Mouse (Mus musculus) ovary, postnatal 14 days (tissue): Measurements from ENCODE around the gene Gm32802.
"Not testable (repeated sequence)": the region's sequence is repeated elsewhere in the genome, so short reads cannot be mapped to it uniquely, and the experiment has no call there.

Experiments used
- DNase-seq: peaks from one replicate; pipeline ENCODE4 v3.0.0; 2022; ENCODE audit warnings: low spot score

Gene Gm32802

DNA sequence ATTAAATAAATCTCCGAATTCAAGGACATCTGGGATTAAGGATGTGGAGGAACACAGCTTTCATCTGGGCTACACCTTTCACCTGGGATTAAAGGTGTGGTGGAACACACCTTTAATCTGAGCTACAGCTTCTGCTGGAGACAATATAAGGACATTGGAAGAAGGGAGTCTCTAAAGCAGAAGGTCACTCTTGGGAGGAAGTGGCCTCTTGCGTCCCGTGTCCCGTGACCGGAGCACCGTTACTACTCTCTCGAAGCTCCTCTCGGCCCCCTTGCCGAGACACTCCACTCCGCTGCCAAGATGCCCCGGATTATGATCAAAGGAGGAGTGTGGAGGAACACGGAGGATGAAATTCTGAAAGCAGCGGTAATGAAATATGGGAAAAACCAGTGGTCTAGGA, at the start of gene Gm32802:
Gm32802 (plus strand) TSS at position 301 of the 400 bp plus-strand sequence.
- DNase-seq: not testable (repeated sequence)

DNA sequence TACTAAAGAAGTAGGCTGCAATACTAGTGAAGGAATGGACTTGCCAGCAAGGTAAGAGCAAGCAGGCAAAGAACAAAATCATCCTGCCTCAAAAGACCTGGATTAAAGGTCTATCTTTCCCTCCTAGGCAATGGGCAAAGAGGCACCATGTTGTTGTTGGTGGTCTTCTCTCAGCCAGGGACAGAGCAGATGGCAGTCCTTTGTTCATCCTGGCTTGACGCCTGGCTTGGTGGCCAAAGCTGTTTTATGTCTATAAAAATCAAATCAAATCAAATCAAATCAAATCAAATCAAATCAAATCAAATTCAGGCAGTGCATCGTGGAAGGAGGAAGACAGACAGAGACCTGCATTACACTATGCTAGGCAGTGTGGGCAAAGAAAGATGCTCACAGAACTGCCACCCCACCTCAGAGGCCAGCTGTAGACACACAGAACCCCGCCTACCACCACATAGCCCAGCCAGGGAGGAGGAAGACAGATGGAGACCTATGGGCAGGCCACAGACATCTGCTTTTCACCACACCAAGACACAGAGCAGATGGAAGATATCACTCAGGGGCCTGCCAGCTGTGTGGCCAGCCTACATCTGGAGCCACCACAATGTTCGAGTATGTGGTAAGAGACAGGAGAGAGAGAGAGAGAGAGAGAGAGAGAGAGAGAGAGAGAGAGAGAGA, 42.6 kb upstream of the Gm32802 start:
- not testable (repeated sequence) for DNase-seq

DNA sequence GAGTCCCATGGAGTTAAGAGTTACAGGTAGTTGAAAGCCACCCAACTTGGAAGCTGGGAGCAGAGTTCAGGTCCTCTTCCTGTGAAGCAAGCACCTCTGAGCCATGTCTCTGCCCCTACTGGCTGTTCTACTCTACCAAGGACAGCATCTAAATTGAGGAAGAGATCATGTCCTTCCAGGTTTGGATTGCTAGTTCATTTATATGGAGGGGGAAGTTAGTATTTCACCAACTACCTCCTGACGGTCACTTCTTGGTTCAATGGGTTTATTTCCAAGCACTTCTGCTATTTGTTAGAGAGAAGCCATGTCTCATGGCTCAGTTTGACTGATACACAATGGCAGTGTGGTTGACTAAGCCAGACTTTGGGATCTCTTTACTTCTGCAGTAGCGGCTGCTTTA, 30.9 kb upstream of the Gm32802 start:
- not testable (repeated sequence) for DNase-seq

DNA sequence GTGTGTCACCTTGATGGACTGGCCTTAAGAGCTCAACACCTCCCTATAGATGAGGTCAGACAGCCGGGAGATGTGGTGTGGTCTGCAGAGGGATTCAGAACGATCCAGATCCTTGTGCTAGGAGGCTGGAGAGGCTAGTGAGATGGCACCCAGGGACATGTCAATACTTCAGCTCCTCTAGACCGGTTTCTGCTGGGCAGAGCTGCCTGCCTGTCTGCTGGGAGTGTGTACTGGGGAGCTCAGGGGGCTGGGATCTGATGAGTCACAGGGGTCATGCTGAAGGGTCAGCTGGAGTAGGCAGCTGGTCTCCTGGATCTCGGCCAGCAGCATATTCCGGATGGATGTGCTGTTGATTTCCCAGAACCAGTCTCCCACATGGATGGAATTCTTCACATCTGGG, 25.9 kb upstream of the Gm32802 start:
- not testable (repeated sequence) for DNase-seq

DNA sequence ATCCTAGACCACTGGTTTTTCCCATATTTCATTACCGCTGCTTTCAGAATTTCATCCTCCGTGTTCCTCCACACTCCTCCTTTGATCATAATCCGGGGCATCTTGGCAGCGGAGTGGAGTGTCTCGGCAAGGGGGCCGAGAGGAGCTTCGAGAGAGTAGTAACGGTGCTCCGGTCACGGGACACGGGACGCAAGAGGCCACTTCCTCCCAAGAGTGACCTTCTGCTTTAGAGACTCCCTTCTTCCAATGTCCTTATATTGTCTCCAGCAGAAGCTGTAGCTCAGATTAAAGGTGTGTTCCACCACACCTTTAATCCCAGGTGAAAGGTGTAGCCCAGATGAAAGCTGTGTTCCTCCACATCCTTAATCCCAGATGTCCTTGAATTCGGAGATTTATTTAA, 17.8 kb upstream of the Gm32802 start, which contains the start of gene Gm32717:
Gm32717 (minus strand) TSS at position 101 of the 400 bp plus-strand sequence.
- DNase-seq: not testable (repeated sequence)

DNA sequence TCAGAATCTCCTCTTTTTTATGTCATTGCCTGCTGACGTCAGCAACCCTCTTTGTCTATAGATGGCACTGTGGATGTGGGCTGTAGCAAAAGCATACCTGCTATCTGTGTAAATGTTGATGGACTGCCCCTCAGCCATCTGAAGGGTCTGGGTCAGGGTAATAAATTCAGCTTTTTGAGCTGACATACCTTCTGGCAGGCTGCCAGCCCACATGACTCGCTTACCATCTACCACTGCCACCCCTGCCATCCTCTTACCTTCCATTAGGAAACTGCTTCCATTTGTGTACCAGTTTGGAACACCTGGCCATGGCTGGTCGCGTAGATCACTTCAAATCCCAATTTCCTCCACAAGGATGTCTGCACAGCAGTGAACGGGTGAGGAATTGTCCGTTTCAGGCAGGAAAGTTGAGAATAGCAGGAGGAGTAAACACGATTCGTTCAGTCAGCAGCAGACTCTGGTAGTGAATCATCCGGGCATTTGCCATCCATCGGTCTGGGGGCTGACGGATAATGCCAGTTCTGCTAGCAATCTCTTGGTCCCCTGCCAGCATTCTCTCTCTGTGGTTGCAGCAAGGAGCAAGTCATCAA, 9.4 kb upstream of the Gm32802 start:
- not testable (repeated sequence) for DNase-seq

DNA sequence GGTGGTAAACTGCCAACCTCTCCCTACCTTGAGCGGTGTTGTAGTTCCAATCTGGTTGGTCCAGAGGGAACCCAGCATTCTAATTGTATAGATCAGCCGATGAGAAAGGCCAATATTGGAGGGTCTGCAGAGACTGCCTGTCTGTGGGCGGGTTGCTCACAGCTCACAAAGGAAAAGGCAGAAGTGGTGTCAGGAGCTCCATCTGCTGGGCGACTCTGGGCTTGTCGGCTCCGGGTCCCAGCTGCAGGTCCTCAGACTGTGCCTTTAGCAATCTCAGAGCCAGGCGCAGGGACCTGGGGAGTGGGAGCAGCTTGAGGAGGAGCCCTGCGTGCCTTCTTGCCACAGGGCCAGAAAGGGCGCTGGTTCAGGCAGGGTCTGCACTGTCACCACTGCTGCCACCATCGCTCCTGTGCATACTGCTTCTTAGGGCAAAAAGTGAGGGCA, 7.6 kb upstream of the Gm32802 start:
- no peak for DNase-seq

DNA sequence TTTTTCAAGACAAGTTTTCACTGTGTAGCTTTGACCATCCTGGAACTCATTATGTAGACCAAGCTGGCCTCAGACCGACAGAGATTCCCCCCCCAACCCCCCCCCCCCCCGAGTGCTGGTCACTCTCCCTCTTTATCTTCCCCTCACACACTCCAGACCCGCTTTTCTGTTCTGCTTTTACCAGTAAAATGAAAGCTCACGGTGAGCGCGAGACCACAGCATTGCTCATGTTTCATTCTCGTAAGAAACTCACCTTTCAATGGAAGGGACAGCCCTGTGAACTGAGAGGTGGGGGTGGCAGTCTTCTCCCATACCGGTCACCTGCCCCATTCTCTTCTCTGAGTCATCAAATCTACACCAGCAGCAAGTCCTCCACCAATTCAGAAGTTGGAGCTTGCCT, 10.3 kb downstream of the Gm32802 start:
- not testable (repeated sequence) for DNase-seq

DNA sequence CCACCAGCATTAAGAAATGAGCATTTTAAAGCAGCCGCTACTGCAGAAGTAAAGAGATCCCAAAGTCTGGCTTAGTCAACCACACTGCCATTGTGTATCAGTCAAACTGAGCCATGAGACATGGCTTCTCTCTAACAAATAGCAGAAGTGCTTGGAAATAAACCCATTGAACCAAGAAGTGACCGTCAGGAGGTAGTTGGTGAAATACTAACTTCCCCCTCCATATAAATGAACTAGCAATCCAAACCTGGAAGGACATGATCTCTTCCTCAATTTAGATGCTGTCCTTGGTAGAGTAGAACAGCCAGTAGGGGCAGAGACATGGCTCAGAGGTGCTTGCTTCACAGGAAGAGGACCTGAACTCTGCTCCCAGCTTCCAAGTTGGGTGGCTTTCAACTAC, 12.9 kb downstream of the Gm32802 start:
- not testable (repeated sequence) for DNase-seq

DNA sequence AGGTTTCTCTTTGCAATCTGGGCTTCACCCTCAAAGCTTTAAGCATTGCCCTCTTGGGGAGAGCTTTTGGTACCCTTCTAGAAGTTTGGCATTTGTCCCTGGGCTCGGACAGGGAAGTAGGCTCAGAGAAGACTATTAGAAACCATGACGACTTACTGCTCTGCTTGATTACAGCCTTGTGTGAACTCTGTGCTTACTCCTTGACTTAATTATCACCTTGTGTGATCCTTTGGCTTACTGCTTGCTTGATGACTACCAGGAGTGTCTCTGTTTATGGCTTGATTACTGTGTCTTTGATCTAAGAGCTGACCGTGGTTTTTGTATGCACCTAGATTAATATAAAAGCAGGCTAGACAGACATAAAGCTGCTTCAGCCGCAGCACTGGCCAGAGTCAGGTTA, 19.6 kb downstream of the Gm32802 start:
- not testable (repeated sequence) for DNase-seq

DNA sequence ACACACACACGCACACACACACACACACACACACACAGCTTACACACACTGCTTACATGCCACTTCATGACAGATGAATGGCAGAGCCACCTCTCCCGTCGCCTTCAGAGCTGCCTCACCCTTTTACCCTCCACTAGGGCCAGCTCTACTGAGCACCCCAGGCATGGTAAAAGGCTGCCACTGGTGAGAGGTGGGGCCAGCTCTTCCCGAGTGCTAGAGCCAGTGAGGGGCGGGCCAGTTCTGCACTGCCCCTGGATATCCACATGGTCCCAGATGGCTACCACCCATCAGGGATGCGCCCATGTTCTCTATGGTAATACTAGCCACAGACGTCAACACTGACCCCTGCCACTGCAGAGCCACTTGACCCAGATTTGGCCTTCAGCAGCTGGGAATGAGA, 24.1 kb downstream of the Gm32802 start:
- DNase-seq: not testable (repeated sequence)

DNA sequence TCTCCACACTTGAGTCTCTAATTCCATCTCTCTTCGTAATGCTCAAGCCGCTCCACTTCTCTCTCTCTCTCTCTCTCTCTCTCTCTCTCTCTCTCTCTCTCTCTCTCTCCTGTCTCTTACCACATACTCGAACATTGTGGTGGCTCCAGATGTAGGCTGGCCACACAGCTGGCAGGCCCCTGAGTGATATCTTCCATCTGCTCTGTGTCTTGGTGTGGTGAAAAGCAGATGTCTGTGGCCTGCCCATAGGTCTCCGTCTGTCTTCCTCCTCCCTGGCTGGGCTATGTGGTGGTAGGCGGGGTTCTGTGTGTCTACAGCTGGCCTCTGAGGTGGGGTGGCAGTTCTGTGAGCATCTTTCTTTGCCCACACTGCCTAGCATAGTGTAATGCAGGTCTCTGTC, 24.5 kb downstream of the Gm32802 start:
- not testable (repeated sequence) for DNase-seq

DNA sequence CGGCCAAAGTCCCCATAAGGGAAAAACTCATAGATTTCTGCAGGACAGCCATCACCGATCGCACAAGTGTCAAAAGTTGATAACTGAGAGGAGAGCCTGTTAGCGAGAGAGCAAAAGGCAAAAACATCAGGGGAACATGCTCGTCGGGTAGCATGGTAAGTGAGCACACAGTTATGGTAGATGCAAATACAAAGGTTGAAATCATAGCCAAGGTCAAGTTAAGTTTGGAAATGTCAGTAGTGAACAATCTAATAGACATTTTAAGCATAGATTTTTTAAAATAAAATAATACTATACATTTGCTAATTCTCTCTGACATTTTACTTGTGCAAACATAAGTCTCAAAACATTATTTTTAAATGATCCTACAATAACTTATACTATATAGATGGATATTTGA, 36.5 kb downstream of the Gm32802 start, which contains the start of gene Iltifb:
Iltifb (minus strand) TSS at position 101 of the 400 bp plus-strand sequence.
- DNase-seq: no peak

DNA sequence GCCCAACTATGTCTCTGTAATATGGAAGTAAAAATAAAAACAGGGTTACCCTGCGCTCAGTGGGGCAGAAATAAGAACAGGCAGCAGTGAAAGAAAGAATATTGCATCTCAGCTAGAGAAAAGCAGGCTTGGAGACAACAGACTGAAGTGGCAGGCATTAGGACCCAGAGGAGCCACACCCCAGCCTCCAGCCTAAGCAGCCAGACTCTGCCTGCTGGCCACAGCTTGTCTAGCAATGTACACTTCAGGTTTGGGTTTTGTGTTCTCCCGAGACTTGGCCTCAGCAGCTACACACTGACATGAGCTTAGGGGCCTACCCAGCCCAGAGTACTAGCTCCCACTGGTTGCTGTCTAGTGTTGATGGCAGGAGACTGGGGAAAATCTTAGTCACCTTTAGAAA, 43.6 kb downstream of the Gm32802 start:
- not testable (repeated sequence) for DNase-seq
